Mouse (Mus musculus) heart, embryonic 11.5 days (tissue): Measurements from ENCODE around the gene Gm20388. TPM values are rescaled to one million over a fixed set of nuclear protein-coding genes. Genes with fewer than 3 reads are reported as not detected.
"Not testable (repeated sequence)": the region's sequence is repeated elsewhere in the genome, so short reads cannot be mapped to it uniquely, and the experiment has no call there.

ENCODE experiments used
- ATAC-seq: fragments of 200-750 bp; cut with Nextera tagmentation; replicated peaks from 2 replicates; pipeline ENCODE4 v1.8.0; 2017; ENCODE audit warnings: moderate library complexity; ENCODE audit not compliant: insufficient number of reproducible peaks, low FRiP score, low TSS enrichment
- H3K27ac ChIP-seq: fragments of 300-500 bp; sonication (generic); 2 replicates; pipeline ENCODE4 v1.5.1; 2014; ENCODE audit warnings: mild to moderate bottlenecking, low read depth, low read length
- H3K27me3 ChIP-seq: fragments of 300-500 bp; sonication (generic); 2 replicates; pipeline ENCODE4 v1.6.1; 2014; ENCODE audit warnings: mild to moderate bottlenecking, low read length, mixed read lengths; ENCODE audit not compliant: control insufficient read depth, insufficient read depth
- H3K36me3 ChIP-seq: fragments of 300-500 bp; sonication (generic); 2 replicates; pipeline ENCODE4 v1.6.1; 2014; ENCODE audit warnings: mild to moderate bottlenecking, low read length, moderate library complexity, mixed read lengths; ENCODE audit not compliant: control insufficient read depth, insufficient read depth
- H3K4me1 ChIP-seq: fragments of 300-500 bp; sonication (generic); 2 replicates; pipeline ENCODE4 v1.6.1; 2014; ENCODE audit warnings: low read length; ENCODE audit not compliant: control insufficient read depth, insufficient read depth
- H3K4me2 ChIP-seq: fragments of 300-500 bp; sonication (generic); 2 replicates; pipeline ENCODE4 v1.6.1; 2014; ENCODE audit warnings: mild to moderate bottlenecking, moderate library complexity
- H3K4me3 ChIP-seq: fragments of 300-500 bp; sonication (generic); 2 replicates; pipeline ENCODE4 v1.5.1; 2014; ENCODE audit warnings: low read depth, low read length
- H3K9ac ChIP-seq: fragments of 300-500 bp; sonication (generic); 2 replicates; pipeline ENCODE4 v1.6.1; 2014; ENCODE audit warnings: mild to moderate bottlenecking, low read depth, low read length, moderate library complexity
- H3K9me3 ChIP-seq: fragments of 300-500 bp; sonication (generic); replicated peaks from 2 replicates; pipeline ENCODE4 v1.6.1; 2016; ENCODE audit warnings: low read length; ENCODE audit not compliant: control insufficient read depth
- WGBS: fragments of 180-500 bp; shearing (Covaris S2); extraction: QIAGEN DNeasy Blood & Tissue Kit; methylation state at CpG from one replicate; pipeline ENCODE4 v1.1.7; 2014; ENCODE audit not compliant: insufficient replicate concordance; 5-methylcytosine and 5-hydroxymethylcytosine counted together
- polyA plus RNA-seq: library from polyadenylated mRNA; unstranded; fragments of >200 nt; fragmentation: Nextera tagmentation; extraction: Ambion mirVana; gene quantifications from 2 replicates; pipeline ENCODE4 v1.2.1, GENCODE M21; 2014

Gene Gm20388
- polyA plus RNA-seq, 1 experiment from 2014 or later: 6.4 TPM

DNA sequence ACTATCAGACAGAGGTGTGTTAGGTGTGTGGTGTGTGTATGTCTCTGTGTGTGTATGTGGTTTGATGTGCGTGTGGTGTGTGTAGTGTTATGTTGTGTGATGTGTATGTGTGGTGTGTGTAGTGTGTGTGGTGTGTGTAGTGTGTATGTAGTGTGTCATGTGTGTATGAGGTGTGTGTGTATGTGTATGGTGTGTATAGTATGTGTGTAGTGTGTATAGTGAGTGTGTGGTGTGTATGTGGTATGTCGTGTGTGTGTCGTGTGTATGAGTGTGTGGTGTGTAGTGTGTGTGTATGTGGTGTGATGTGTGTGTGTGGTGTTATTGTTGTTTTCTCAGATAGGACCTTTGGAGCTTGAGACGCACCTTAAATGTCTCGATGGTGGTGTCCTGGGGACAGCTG lies 3531.7 kb downstream of the Gm20388 start:
- Histone ChIP-seq H3K4me1 (peaks cover 20% of the 10 kb centered on the region), H3K27me3 (no peaks in the 10 kb centered on the region), H3K4me3 (peak overlapping the region; percentile 56; the same call in 1 of the 2 replicates), H3K9ac (no peak overlapping the region), H3K27ac (no peak overlapping the region), H3K36me3 (no peaks in the 10 kb centered on the region), H3K9me3 (no peaks in the 10 kb centered on the region), H3K4me2 (peak overlapping the region; percentile 76)
- WGBS: 84% methylated on average over 5 of the region's 5 CpGs
- ATAC-seq: no peak

DNA sequence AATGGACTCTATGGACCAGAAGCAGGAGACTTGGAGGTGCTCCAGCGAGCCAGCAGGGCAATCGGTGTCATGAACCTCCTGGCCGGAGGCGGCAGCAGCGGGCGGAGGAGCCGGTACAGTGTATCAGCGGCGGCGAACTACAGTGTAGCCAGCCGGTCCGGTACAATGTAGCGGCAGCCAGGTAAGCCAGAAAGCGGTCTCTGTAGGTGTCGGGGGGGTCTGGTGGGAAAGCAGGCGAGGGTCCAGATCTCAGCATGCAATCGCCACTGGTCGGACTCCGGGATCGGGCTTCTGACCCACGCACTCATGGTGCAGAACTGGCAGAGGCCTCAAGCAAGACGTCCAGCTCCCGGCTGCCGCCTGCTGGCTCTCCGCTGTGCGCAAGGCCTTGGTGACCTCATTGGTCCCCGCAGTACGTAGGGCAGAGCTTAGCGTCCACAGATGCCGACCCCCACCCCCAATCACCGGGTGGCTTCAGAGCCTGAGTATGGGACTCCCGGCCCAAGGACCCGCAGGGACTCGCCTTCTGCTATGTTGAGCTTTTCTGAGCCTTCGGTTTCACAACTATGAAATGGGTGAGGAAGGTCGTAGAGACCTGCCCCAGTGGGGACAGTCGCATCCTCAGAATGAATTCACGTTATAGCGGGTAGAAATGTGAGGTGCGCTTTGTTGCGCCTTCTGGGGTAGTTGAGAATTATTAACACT lies 3532.4 kb downstream of the Gm20388 start:
- WGBS: 2% methylated on average over 41 of the region's 41 CpGs
- H3K27ac ChIP-seq: peak overlapping the region; percentile 84
- peak overlapping the region; percentile 76 for H3K4me2 ChIP-seq
- peak; percentile 85 for ATAC-seq
- H3K4me3 ChIP-seq: peak overlapping the region; percentile 56
- peaks cover 22% of the 10 kb centered on the region for H3K4me1 ChIP-seq
- no peaks in the 10 kb centered on the region for H3K27me3 ChIP-seq
- peak overlapping the region; percentile 91 for H3K9ac ChIP-seq
- H3K9me3 ChIP-seq: no peaks in the 10 kb centered on the region
- H3K36me3 ChIP-seq: no peaks in the 10 kb centered on the region

DNA sequence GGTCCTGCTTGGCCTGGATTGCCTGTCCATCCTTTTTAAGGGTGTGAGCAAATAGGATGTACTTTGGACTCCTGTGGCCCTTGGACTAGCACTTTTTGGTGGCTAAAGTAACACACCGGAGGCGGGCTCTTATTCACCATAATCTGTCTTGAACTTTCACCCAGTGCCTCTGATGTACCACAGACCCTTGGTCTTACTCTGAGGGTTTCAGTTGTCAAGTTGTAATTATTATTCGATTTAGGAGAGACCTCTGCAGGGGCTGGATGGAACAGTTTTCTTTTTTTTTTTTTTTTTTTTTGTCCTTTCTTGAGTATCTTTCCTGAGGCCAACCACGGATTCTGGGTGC lies 3532.9 kb downstream of the Gm20388 start:
- ATAC-seq: no peak
- 39% methylated on average over 4 of the region's 4 CpGs for WGBS
- H3K9me3 ChIP-seq: no peaks in the 10 kb centered on the region

DNA sequence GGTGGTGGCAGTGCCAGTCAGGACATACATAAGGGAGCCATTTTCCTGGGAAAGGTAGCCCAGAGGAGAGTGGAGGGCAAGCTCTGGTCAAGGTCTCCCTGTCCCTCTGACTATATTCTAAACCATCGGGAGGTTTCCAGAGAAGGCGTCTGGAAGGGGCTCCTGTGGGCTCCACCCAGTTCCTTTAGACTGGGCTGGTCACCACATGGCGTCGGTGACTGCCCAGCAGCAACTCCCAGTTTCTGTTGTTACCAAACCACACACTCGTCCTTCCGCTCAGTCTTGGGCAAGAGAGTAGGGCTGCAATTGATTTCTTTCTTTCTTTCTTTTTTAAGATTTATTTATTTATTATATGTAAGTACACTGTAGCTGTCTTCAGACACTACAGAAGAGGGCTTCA lies 3533.5 kb downstream of the Gm20388 start:
- 76% methylated on average over 6 of the region's 6 CpGs for WGBS
- Histone ChIP-seq H3K4me3 (no peak overlapping the region), H3K27me3 (no peaks in the 10 kb centered on the region), H3K36me3 (no peaks in the 10 kb centered on the region; the same call in 1 of the 2 replicates), H3K4me2 (no peak overlapping the region), H3K4me1 (peaks cover 22% of the 10 kb centered on the region), H3K9ac (no peak overlapping the region), H3K27ac (no peak overlapping the region), H3K9me3 (no peaks in the 10 kb centered on the region)
- no peak for ATAC-seq

More for the DNA sequence above, 3532.9 kb downstream of the Gm20388 start:
- peak overlapping the region; percentile 91 for H3K9ac ChIP-seq
- H3K4me2 ChIP-seq: peak overlapping the region; percentile 76
- H3K27me3 ChIP-seq: no peaks in the 10 kb centered on the region
- H3K36me3 ChIP-seq: no peaks in the 10 kb centered on the region
- no peak overlapping the region for H3K27ac ChIP-seq
- H3K4me1 ChIP-seq: peaks cover 22% of the 10 kb centered on the region
- H3K4me3 ChIP-seq: peak overlapping the region; percentile 56

DNA sequence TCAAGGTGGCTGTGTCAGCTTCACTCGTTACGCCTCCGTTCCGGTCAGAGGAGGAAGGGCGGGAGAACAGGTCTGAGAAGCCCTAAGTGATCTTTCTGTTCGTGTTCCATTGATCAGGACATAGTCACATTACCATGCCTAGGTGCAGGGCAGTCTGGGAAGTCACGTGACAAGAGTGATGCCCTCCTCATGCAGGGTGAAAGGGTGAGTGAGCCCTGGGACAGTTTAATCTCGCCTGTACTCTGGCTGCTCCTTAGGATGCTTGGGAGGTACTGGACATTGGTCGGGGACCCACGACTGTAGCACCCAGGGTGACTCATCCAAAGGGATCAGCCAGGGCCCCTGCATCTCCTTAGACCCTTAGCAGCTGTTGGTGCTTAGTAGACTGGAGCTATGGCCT lies 3535.3 kb downstream of the Gm20388 start:
- H3K4me1 ChIP-seq: peaks cover 22% of the 10 kb centered on the region
- ATAC-seq: no peak
- no peak overlapping the region for H3K4me2 ChIP-seq
- H3K9ac ChIP-seq: no peak overlapping the region
- H3K9me3 ChIP-seq: no peaks in the 10 kb centered on the region
- peak overlapping the region; percentile 29; the same call in 1 of the 2 replicates for H3K27ac ChIP-seq
- no peaks in the 10 kb centered on the region; the same call in 1 of the 2 replicates for H3K36me3 ChIP-seq
- no peaks in the 10 kb centered on the region for H3K27me3 ChIP-seq
- 70% methylated on average over 10 of the region's 10 CpGs for WGBS
- no peak overlapping the region for H3K4me3 ChIP-seq

DNA sequence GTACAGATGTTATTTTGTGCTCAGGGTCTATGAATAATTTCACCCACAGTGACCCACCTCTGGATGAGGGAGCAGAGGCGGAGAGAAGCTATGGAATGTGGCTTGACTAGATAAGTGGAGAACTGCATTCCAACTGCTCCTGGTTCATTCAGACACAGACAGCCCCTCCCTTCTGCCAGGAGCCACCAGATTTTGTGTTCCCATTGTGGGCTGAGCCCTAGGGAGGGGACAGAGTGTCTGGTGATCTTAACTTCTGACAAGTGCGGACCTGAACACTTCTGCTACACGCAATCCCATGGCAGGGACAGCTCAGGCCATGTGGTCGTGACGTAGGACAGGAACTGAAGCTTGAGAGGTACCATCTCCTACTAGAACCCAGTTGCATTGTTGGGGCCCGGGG lies 3536.2 kb downstream of the Gm20388 start:
- peaks cover 22% of the 10 kb centered on the region for H3K4me1 ChIP-seq

DNA sequence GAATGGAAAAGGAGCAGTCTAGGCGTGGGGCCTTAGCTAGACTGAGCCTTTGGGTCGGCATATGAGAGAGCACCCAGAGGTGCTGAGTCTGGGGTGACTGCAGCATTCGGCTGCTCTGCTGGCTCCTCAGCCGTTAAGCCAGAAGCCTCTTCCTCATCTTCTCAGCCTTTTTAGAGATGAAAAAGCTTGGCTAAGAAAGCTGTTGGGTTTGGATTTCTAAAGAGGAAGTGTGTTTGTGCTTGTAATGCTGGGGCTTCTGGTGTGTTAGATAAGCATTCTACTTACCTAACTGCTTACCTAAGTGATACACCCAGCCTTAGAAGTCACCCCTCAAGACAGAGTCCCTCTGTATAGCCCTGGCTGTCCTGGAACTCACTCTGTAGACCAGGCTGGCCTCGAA lies 3540.1 kb downstream of the Gm20388 start:
- Histone ChIP-seq H3K36me3 (peaks cover 14% of the 10 kb centered on the region), H3K27me3 (no peaks in the 10 kb centered on the region), H3K9ac (no peak overlapping the region), H3K9me3 (no peaks in the 10 kb centered on the region), H3K4me3 (no peak overlapping the region), H3K4me2 (no peak overlapping the region), H3K27ac (no peak overlapping the region), H3K4me1 (peaks cover 16% of the 10 kb centered on the region)
- no peak for ATAC-seq
- WGBS: 82% methylated on average over 5 of the region's 5 CpGs

More for the DNA sequence above, 3536.2 kb downstream of the Gm20388 start:
- peak overlapping the region; percentile 59 for H3K27ac ChIP-seq
- no peaks in the 10 kb centered on the region; the same call in 1 of the 2 replicates for H3K36me3 ChIP-seq
- H3K27me3 ChIP-seq: no peaks in the 10 kb centered on the region
- no peaks in the 10 kb centered on the region for H3K9me3 ChIP-seq
- H3K4me3 ChIP-seq: no peak overlapping the region
- ATAC-seq: 0 out of 2 replicates have a peak, but pooled peaks have one; percentile 18
- 46% methylated on average over 6 of the region's 6 CpGs for WGBS
- no peak overlapping the region for H3K4me2 ChIP-seq
- H3K9ac ChIP-seq: no peak overlapping the region

DNA sequence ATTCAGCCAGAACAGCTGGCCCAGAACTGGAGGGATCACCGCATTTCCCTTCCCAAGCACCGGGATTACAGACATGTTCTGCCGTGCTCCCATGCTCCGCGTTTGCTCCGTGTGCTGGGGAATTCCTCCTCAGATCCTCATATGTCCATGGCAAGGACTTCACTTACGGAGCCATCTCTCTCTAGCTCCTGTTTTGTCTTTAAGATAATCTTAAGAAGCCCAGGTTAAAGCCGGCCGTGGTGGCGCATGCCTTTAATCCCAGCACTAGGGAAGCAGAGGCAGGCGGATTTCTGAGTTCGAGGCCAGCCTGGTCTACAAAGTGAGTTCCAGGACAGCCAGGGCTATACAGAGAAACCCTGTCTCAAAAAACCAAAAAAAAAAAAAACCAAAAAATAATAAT lies 3541.1 kb downstream of the Gm20388 start:
- H3K9ac ChIP-seq, H3K4me2 ChIP-seq, H3K27me3 ChIP-seq, H3K27ac ChIP-seq, H3K4me3 ChIP-seq, H3K9me3 ChIP-seq, H3K4me1 ChIP-seq, ATAC-seq: not testable (repeated sequence)
- peaks cover 17% of the 10 kb centered on the region for H3K36me3 ChIP-seq
- WGBS: 91% methylated on average over 12 of the region's 12 CpGs

DNA sequence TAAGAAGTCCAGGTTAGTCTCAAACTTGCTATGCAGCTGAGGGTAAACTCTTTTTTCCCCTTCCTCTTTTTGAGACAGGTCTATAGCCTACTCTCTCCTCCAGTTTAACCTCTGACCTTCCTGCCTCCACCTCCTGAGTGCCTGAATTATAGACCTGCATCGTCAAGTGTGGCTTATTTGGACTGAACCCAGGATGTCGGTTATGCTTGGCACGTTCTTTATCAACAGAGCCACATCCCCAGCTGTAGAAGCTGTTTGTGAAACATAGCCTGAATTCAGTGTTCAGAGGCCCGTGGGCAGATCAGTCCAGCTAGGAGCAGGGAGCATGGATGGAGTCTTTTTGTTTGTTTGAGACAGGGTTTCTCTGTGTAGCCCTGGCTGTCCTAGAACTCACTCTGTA lies 3541.5 kb downstream of the Gm20388 start:
- Histone ChIP-seq H3K36me3 (peaks cover 17% of the 10 kb centered on the region), H3K9ac (no peak overlapping the region), H3K27ac (no peak overlapping the region), H3K9me3 (no peaks in the 10 kb centered on the region), H3K4me2 (no peak overlapping the region), H3K4me3 (no peak overlapping the region), H3K4me1 (peaks cover 4% of the 10 kb centered on the region), H3K27me3 (no peaks in the 10 kb centered on the region)
- no peak for ATAC-seq
- 77% methylated on average over 4 of the region's 4 CpGs for WGBS
